Mouse (Mus musculus) myocyte (in vitro differentiated cells): ENCODE results near the gene Slit3.

Experiments used
- E2F4 ChIP-seq: IDR thresholded peaks from one replicate; pipeline ENCODE4 v1.6.1; 2011; ENCODE audit warnings: mild to moderate bottlenecking, control low read depth, moderate library complexity; ENCODE audit not compliant: insufficient read depth
- REST ChIP-seq: IDR thresholded peaks from one replicate; pipeline ENCODE4 v1.6.1; 2011; ENCODE audit warnings: mild to moderate bottlenecking, control low read depth, moderate library complexity; ENCODE audit not compliant: insufficient read depth, insufficient read length
- TCF12 ChIP-seq: IDR thresholded peaks from one replicate; pipeline ENCODE4 v1.6.1; 2011; ENCODE audit warnings: mild to moderate bottlenecking, control low read depth; ENCODE audit not compliant: poor library complexity, insufficient read depth, severe bottlenecking
- TCF3 ChIP-seq: IDR thresholded peaks from one replicate; pipeline ENCODE4 v1.6.1; 2011; ENCODE audit warnings: low read depth, control low read depth; ENCODE audit not compliant: insufficient read length

- TF ChIP-seq E2F4 (no peak), TCF12 (no peak), REST (no peak), TCF3 (no peak)
Observed at GRCm38 (mm10) chr11:35163396-35163795, 42.4 kb downstream of the Slit3 start.
